Mouse (Mus musculus) heart, embryonic 12.5 days (tissue): Measurements from ENCODE around the gene Tas2r135. TPM values are rescaled to one million over a fixed set of nuclear protein-coding genes. Genes with fewer than 3 reads are reported as not detected.

Source experiments
- ATAC-seq: fragments of 200-750 bp; cut with Nextera tagmentation; 2 replicates; pipeline ENCODE4 v1.8.0; 2017; ENCODE audit warnings: moderate TSS enrichment, moderate library complexity; ENCODE audit not compliant: insufficient number of reproducible peaks, low FRiP score
- H3K27ac ChIP-seq: fragments of 300-500 bp; sonication (generic); 2 replicates; pipeline ENCODE4 v1.5.1; 2016; ENCODE audit warnings: mild to moderate bottlenecking, moderate library complexity; ENCODE audit not compliant: poor library complexity, severe bottlenecking
- H3K27me3 ChIP-seq: fragments of 300-500 bp; sonication (generic); replicated peaks from 2 replicates; pipeline ENCODE4 v1.6.1; 2016; ENCODE audit warnings: mild to moderate bottlenecking, moderate library complexity
- H3K36me3 ChIP-seq: fragments of 300-500 bp; sonication (generic); 2 replicates; pipeline ENCODE4 v1.6.1; 2016; ENCODE audit warnings: mild to moderate bottlenecking, moderate library complexity
- H3K4me1 ChIP-seq: fragments of 300-500 bp; sonication (generic); replicated peaks from 2 replicates; pipeline ENCODE4 v1.6.1; 2016; ENCODE audit warnings: mild to moderate bottlenecking
- H3K4me2 ChIP-seq: fragments of 300-500 bp; sonication (generic); 2 replicates; pipeline ENCODE4 v1.6.1; 2016; ENCODE audit warnings: mild to moderate bottlenecking, moderate library complexity
- H3K4me3 ChIP-seq: fragments of 300-500 bp; sonication (generic); 2 replicates; pipeline ENCODE4 v1.5.1; 2016; ENCODE audit warnings: mild to moderate bottlenecking
- H3K9ac ChIP-seq: fragments of 300-500 bp; sonication (generic); 2 replicates; pipeline ENCODE4 v1.6.1; 2016; ENCODE audit warnings: mild to moderate bottlenecking, moderate library complexity
- H3K9me3 ChIP-seq: fragments of 300-500 bp; sonication (generic); replicated peaks from 2 replicates; pipeline ENCODE4 v1.6.1; 2016; ENCODE audit warnings: mild to moderate bottlenecking, moderate library complexity
- WGBS: fragments of 180-500 bp; shearing (Covaris S2); methylation state at CpG from one replicate; pipeline ENCODE4 v1.1.7; 2016; 5-methylcytosine and 5-hydroxymethylcytosine counted together
- polyA plus RNA-seq: library from polyadenylated mRNA; unstranded; fragments of >200 nt; fragmentation: Nextera tagmentation; extraction: Ambion mirVana; gene quantifications from 2 replicates; pipeline ENCODE4 v1.2.1, GENCODE M21; 2016

Tas2r135 gene
- polyA plus RNA-seq, 1 experiment from 2014 or later: not detected

DNA sequence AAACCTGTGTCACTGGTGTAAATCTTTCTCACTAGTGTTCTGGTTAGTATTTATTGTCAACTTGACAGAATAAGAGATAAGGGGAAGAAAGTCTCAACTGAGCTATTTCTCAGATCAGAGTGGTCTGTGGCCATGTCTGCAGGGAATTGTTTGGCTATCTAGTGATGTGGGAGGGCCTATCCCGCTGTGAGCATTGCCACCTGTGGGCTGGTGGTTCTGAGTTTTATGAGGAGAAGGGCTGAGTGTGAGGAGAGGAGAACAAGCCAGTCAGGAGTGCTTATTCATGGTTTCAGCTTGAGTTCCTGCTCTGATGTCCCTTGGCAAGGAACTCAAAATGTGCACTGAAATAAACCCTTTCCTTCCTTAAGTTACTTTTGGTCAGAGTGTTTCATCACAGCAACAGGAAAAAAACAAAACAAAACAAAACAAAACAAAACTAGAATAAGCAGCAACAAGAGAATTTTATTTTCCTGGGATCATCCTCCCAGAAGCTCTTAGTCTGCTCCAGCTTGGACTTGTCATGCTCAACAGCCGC is 13.4 kb upstream of the Tas2r135 start:
- Histone ChIP-seq H3K27ac (peak overlapping the region; percentile 51; the same call in 1 of the 2 replicates), H3K4me1 (peaks cover 21% of the 10 kb centered on the region; the same call in 1 of the 2 replicates), H3K4me2 (no peak overlapping the region), H3K36me3 (no peaks in the 10 kb centered on the region), H3K27me3 (no peaks in the 10 kb centered on the region), H3K9me3 (no peaks in the 10 kb centered on the region), H3K4me3 (no peak overlapping the region), H3K9ac (no peak overlapping the region)
- WGBS: 26% methylated on average over 2 of the region's 2 CpGs
- ATAC-seq: peak; percentile 53; the same call in 1 of the 2 replicates

DNA sequence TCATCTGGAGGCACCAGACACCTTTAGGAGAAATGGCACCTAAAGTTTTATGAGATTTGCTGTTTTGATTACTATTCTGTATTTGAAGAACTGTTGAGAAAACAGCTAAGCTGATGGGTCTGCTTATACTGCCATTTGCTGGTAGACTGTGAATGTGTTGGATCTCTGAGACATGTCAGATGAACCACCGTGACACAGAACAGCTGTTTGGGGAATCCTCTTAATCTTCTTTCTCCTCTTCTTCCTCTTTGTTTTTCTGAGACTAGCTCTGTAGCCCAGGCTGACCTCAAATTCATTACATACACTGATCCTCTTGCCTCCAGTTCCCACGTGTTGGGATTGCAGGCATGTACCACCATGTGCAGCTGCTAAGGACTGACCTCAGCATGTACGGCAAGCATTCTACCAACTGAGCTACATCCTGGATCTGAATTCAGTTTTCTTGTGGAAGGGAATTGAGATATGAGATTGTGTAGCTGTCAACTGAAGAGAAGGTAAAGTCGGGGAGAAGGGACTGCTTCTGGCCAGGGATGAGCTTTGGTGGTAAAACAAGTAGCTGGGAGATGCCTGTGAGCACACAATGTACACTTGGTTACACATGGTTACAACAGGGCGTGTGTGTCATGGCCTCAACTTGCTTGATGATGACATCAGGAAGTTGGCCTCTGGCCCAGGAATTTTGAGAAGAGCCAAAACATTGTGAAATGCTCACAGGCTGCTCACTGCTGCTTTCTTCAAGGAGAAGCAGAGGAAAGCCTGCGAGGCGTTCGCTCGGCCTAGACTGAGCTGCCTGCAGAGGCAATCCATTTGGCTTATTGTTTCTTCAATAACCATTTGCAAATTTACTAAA is 9.0 kb upstream of the Tas2r135 start:
- 53% methylated on average over 9 of the region's 9 CpGs for WGBS
- Histone ChIP-seq H3K36me3 (no peaks in the 10 kb centered on the region), H3K4me2 (no peak overlapping the region), H3K4me3 (no peak overlapping the region), H3K27ac (no peak overlapping the region), H3K9me3 (no peaks in the 10 kb centered on the region), H3K4me1 (peaks cover 16% of the 10 kb centered on the region; the same call in 1 of the 2 replicates), H3K9ac (no peak overlapping the region), H3K27me3 (0 out of 2 replicates have a peak, but pooled peaks cover 3% of the 10 kb centered on the region)
- ATAC-seq: peak; percentile 67

DNA sequence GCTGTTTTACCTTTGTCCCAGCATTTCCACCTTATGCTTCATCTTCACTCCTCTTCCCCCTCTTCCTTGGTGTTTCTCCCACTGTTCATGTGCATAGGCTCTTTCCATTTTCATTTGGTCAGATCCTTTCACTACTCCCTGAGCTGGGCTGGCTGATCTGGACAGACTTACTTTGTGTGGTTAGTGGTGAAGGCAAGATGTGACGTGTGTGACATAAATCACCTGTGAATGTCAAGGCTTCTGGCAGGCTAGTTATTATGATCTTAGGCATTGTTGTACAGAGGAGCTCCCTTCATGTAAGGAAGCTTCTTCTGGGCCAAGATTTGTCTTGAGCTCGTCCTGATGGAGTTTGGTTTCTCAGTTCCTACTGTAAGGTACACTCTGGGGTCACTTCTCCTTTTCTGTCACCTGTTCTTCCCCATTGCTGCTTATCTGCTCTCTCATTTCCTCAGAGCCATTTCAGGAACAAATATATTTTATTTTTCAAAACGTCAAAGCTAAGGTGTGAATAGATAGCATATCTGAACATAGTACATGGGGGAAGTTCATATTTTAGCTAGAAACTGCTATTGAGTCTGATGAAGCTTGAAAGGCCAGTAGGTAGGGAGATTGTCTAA is 8.1 kb upstream of the Tas2r135 start:
- ATAC-seq: no peak
- Histone ChIP-seq H3K36me3 (no peaks in the 10 kb centered on the region), H3K27ac (no peak overlapping the region), H3K4me2 (no peak overlapping the region), H3K4me1 (peaks cover 9% of the 10 kb centered on the region; the same call in 1 of the 2 replicates), H3K27me3 (0 out of 2 replicates have a peak, but pooled peaks cover 3% of the 10 kb centered on the region), H3K9ac (no peak overlapping the region), H3K4me3 (no peak overlapping the region), H3K9me3 (no peaks in the 10 kb centered on the region)
- WGBS: 52% methylated on average over 3 of the region's 3 CpGs

DNA sequence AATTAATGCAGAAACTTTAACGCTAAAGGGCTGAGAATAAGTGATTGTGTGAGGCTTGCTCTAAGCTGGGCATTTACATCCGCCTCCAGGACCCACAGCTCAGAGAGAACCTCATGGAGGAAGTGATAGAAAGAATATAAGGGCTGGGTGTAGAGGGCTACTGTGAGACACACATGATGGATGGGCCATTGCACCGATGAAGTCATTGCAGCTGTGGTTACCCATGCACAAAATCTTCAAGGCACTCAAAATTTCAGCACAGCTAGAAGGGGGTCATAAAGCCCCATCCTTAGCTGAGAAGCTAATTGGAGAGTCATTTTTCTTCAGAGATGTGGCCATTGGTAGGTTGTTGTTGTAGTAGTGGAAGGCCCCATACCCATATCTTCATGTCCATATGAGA is 6.9 kb upstream of the Tas2r135 start:
- 72% methylated on average over 3 of the region's 3 CpGs for WGBS
- Histone ChIP-seq H3K36me3 (no peaks in the 10 kb centered on the region), H3K27ac (no peak overlapping the region), H3K4me2 (no peak overlapping the region), H3K27me3 (0 out of 2 replicates have a peak, but pooled peaks cover 3% of the 10 kb centered on the region), H3K9me3 (no peaks in the 10 kb centered on the region), H3K4me3 (no peak overlapping the region), H3K4me1 (0 out of 2 replicates have a peak, but pooled peaks cover 8% of the 10 kb centered on the region), H3K9ac (no peak overlapping the region)
- ATAC-seq: no peak

DNA sequence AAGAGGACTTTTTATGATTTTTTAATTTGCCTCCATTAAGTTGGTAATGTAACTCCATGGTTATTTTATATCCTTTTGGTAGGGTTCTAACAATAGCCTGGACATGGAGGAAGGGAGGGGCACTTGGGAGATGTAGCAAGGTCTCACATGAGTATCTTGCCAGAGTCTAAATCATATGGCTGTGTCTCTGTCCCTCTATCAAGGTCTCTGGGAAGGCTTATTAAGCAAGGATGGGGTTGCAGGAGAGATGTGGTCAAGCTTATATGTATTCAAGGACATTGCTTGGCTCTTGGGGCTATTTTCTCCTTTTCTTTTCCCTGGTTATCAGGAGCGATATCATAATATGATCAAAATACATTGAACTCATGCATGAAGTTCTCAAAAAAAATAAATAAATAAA is 6.2 kb upstream of the Tas2r135 start:
- H3K4me3 ChIP-seq: no peak overlapping the region
- H3K9me3 ChIP-seq: no peaks in the 10 kb centered on the region
- H3K27me3 ChIP-seq: 0 out of 2 replicates have a peak, but pooled peaks cover 3% of the 10 kb centered on the region
- 0 out of 2 replicates have a peak, but pooled peaks cover 8% of the 10 kb centered on the region for H3K4me1 ChIP-seq
- no peak overlapping the region for H3K9ac ChIP-seq
- no peak overlapping the region for H3K4me2 ChIP-seq
- no peak overlapping the region for H3K27ac ChIP-seq
- no peak for ATAC-seq
- H3K36me3 ChIP-seq: no peaks in the 10 kb centered on the region
- 100% methylated on average over 1 of the region's 1 CpGs for WGBS

DNA sequence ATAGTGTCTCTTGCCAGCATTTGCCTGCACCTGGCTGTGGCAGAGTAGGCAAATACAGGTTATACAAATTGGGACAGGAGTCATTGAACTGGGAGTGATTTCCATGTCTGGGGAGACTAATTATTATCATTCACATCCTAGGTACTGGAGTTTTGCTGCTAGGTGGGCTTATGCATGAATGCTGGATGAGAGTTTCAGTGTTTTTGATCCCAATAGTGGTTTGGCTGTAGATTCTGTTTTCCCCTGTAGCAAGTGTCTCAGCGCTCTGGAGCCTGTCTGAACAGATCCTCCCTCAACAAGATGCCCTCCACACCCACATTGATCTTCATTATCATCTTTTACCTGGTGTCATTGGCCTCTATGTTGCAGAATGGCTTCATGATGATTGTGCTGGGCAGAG is 5.3 kb upstream of the Tas2r135 start, which contains the start of gene Tas2r143:
TSS of gene Tas2r143 (plus strand) at position 301 of the 400 bp plus-strand sequence.
- H3K27ac ChIP-seq: no peak within 1 kb of the TSS
- no peak within 1 kb of the TSS for H3K4me2 ChIP-seq
- no peaks in the 10 kb centered on the region for H3K9me3 ChIP-seq
- H3K27me3 ChIP-seq: 0 out of 2 replicates have a peak, but pooled peaks cover 3% of the 10 kb centered on the region
- H3K36me3 ChIP-seq: no peaks in the 10 kb centered on the region
- H3K9ac ChIP-seq: no peak within 1 kb of the TSS
- 90% methylated on average over 1 of the region's 1 CpGs for WGBS
- no peak within 1 kb of the TSS for H3K4me3 ChIP-seq
- ATAC-seq: no peak
- 0 out of 2 replicates have a peak, but pooled peaks cover 8% of the 10 kb centered on the region for H3K4me1 ChIP-seq

DNA sequence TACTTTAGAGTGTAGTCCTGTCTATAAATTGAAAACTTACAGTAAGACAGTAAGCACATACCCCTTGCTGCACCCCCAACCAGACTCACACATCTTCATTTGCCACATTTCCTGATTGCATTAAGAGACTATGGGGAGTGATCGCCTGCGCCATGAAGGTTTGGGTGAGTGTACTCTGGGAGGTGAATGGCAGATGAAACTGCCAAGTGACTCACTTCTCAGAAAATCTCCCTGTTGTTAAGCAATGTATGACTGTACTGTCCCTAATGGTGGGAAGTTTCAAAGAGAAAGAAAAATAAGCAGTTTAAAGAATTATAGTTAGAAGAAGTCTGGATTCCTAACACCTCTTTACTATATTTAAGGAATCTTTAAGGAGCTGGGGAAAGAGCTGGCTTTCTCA is 14.2 kb downstream of the Tas2r135 start:
- Histone ChIP-seq H3K4me2 (no peak overlapping the region), H3K4me3 (no peak overlapping the region), H3K9ac (no peak overlapping the region), H3K36me3 (no peaks in the 10 kb centered on the region), H3K9me3 (no peaks in the 10 kb centered on the region), H3K27ac (no peak overlapping the region), H3K27me3 (no peaks in the 10 kb centered on the region), H3K4me1 (no peaks in the 10 kb centered on the region)
- WGBS: 80% methylated on average over 2 of the region's 2 CpGs
- ATAC-seq: no peak

DNA sequence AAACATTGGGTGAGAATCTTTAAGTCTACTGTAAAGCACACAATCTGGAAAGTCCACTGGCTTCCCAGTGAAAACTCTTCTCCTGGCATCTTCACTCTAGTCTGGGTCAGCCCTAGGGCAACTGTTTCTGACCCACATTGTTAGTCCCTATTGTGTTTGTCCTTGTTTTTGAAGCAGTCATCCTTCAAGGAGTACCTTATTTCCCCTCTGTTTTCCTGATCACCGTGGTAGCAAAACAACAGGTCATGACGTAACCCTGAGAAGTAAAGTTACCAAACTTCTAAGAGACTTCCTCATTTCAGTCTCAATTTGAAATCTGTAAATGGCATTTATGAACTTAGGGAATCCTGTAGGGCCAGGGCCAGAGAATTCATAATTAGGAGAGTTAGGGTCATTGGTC is 16.2 kb downstream of the Tas2r135 start:
- Histone ChIP-seq H3K4me1 (no peaks in the 10 kb centered on the region), H3K4me2 (no peak overlapping the region), H3K4me3 (no peak overlapping the region), H3K27ac (no peak overlapping the region), H3K9ac (no peak overlapping the region), H3K9me3 (no peaks in the 10 kb centered on the region), H3K36me3 (no peaks in the 10 kb centered on the region), H3K27me3 (no peaks in the 10 kb centered on the region)
- WGBS: 77% methylated on average over 2 of the region's 2 CpGs
- ATAC-seq: no peak

DNA sequence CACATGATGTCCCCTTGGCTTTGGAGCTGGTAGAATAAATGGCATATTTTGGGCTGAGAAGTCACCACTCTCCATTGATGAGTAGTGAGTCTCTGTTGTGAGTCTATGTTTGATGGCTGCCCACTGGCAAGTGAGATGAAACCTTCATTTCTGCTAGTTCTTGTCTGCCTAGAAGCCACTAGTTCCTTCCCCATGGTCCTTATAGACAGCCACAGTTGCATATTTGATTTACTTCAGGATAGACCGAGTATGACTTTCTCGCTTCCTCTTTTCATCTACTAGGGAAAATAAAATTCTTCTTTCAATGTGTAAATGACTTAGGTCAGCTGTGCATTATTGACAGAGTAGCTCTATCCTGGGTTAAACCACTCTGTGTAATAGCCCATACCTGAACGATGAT is 19.2 kb downstream of the Tas2r135 start:
- WGBS: 93% methylated on average over 3 of the region's 3 CpGs
- H3K4me1 ChIP-seq: no peaks in the 10 kb centered on the region
- H3K27me3 ChIP-seq: no peaks in the 10 kb centered on the region
- H3K36me3 ChIP-seq: no peaks in the 10 kb centered on the region
- no peak overlapping the region for H3K4me3 ChIP-seq
- no peak for ATAC-seq
- H3K9me3 ChIP-seq: no peaks in the 10 kb centered on the region
- H3K4me2 ChIP-seq: no peak overlapping the region
- no peak overlapping the region for H3K27ac ChIP-seq
- no peak overlapping the region for H3K9ac ChIP-seq

DNA sequence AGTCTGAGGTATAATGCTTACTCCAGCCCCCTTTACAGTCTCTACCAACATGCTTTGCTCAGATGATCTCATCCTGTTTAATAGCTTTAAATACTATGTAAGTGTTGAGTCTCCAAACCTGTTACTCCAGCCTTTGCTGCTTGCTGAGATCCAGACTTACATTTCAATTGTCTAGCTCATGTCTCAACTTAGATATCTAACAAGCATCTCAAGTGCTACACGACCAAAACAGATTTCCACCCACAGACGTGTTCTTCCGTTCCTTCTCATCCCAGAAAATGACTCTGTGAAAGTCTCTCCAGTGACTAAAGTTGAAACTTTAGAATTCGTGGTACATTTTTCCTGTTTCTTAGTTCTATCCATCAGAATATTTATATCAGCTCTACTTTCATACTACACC is 21.1 kb downstream of the Tas2r135 start:
- Histone ChIP-seq H3K27ac (no peak overlapping the region), H3K36me3 (no peaks in the 10 kb centered on the region), H3K4me1 (no peaks in the 10 kb centered on the region), H3K27me3 (no peaks in the 10 kb centered on the region), H3K4me3 (no peak overlapping the region), H3K4me2 (no peak overlapping the region), H3K9me3 (no peaks in the 10 kb centered on the region), H3K9ac (no peak overlapping the region)
- ATAC-seq: no peak
- 61% methylated on average over 4 of the region's 4 CpGs for WGBS

DNA sequence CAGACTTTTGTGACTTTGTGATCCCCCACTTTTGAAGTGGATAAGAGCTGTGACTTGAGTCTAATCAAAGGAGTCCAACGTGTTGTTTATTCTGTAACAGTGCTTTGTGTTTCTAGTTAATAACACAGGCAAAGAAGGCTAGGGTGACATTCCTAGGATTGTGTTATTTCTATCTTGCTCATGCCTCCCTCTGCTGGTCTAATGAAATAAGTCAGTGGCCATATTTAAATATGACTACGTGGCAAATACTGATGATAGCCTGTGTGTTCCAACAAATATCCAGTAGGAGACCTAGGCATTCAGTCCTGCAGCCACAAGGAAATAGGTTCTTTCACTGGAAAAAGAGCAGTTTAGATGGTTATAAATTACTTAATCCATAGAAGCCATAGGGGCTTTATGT is 28.3 kb downstream of the Tas2r135 start:
- Histone ChIP-seq H3K4me1 (no peaks in the 10 kb centered on the region), H3K36me3 (no peaks in the 10 kb centered on the region), H3K9me3 (no peaks in the 10 kb centered on the region), H3K4me3 (no peak overlapping the region), H3K27ac (no peak overlapping the region), H3K27me3 (no peaks in the 10 kb centered on the region), H3K4me2 (no peak overlapping the region), H3K9ac (no peak overlapping the region)
- ATAC-seq: no peak
- 49% methylated on average over 2 of the region's 2 CpGs for WGBS
